Mouse (Mus musculus) liver, embryonic 14.5 days (tissue): Measurements from ENCODE around the gene Rragc. TPM values are rescaled to one million over a fixed set of nuclear protein-coding genes. Genes with fewer than 3 reads are reported as not detected.
A peak's percentile ranks its signal among the peaks of the same experiment; 100 is the strongest.

Experiments used
- ATAC-seq: fragments of 200-750 bp; cut with Nextera tagmentation; 2 replicates; pipeline ENCODE4 v1.8.0; 2017; ENCODE audit warnings: moderate number of reproducible peaks, mild to moderate bottlenecking, moderate library complexity; ENCODE audit not compliant: insufficient read depth
- DNase-seq, 3 experiments: peaks; one replicate each; pipeline ENCODE4 v3.0.0-alpha.2; 2012 to 2013; ENCODE audit warnings: low read depth in 3 of 3, low spot score in 3 of 3
- H3K27ac ChIP-seq: fragments of 300-500 bp; sonication (generic); 2 replicates; pipeline ENCODE4 v1.5.1; 2014; ENCODE audit warnings: moderate library complexity, mild to moderate bottlenecking, control low read depth, inconsistent platforms
- H3K27me3 ChIP-seq: fragments of 300-500 bp; sonication (generic); 2 replicates; pipeline ENCODE4 v1.6.1; 2014; ENCODE audit warnings: mild to moderate bottlenecking, low read length, moderate library complexity; ENCODE audit not compliant: control insufficient read depth, insufficient read depth
- H3K36me3 ChIP-seq: fragments of 300-500 bp; sonication (generic); replicated peaks from 2 replicates; pipeline ENCODE4 v1.6.1; 2014; ENCODE audit warnings: low read depth; ENCODE audit not compliant: control insufficient read depth, insufficient read depth
- H3K4me1 ChIP-seq, 2 experiments: fragments of 200-500 bp in 1 of 2; fragments of 300-500 bp in 1 of 2; sonication (generic) in 1 of 2; replicated peaks; 2 replicates each; pipeline ENCODE4 v1.6.1; 2012 to 2014; ENCODE audit warnings: antibody characterized with exemption in 1 of 2, inconsistent platforms in 1 of 2, low read length in 1 of 2; ENCODE audit not compliant: control insufficient read depth in 2 of 2, insufficient read depth in 2 of 2
- H3K4me2 ChIP-seq: fragments of 300-500 bp; sonication (generic); 2 replicates; pipeline ENCODE4 v1.6.1; 2014; ENCODE audit warnings: low read depth, mild to moderate bottlenecking, control low read depth, moderate library complexity
- H3K4me3 ChIP-seq, 2 experiments: fragments of 200-500 bp in 1 of 2; fragments of 300-500 bp in 1 of 2; sonication (generic) in 1 of 2; 2 replicates each; pipeline ENCODE4 v1.5.1; 2012 to 2014; ENCODE audit warnings: low read depth in 2 of 2, low read length in 2 of 2, mild to moderate bottlenecking in 2 of 2, control low read depth in 1 of 2, inconsistent platforms in 1 of 2, moderate library complexity in 1 of 2; ENCODE audit not compliant: insufficient read depth in 1 of 2
- H3K9ac ChIP-seq: fragments of 300-500 bp; sonication (generic); replicated peaks from 2 replicates; pipeline ENCODE4 v1.6.1; 2014; ENCODE audit warnings: mild to moderate bottlenecking, control low read depth, moderate library complexity
- H3K9me3 ChIP-seq: fragments of 300-500 bp; sonication (generic); 2 replicates; pipeline ENCODE4 v1.6.1; 2016; ENCODE audit warnings: low read length, mixed read lengths; ENCODE audit not compliant: control insufficient read depth
- CTCF ChIP-seq: IDR thresholded peaks from 2 replicates; pipeline ENCODE4 v1.5.1; 2016; ENCODE audit warnings: antibody characterized with exemption, low read depth, control low read depth
- EP300 ChIP-seq: IDR thresholded peaks from 2 replicates; pipeline ENCODE4 v1.6.1; 2016; ENCODE audit warnings: antibody characterized with exemption, low read depth
- WGBS: fragments of 180-500 bp; shearing (Covaris S2); extraction: QIAGEN DNeasy Blood & Tissue Kit; methylation state at CpG from one replicate; pipeline ENCODE4 v1.1.7; 2014; ENCODE audit not compliant: insufficient replicate concordance; 5-methylcytosine and 5-hydroxymethylcytosine counted together
- polyA plus RNA-seq, 2 experiments: library from polyadenylated mRNA; depleted of rRNA in 1 of 2; stranded (reverse) in 1 of 2; unstranded in 1 of 2; fragments of >200 nt; fragmentation: Nextera tagmentation in 1 of 2; extraction: Ambion mirVana in 1 of 2; gene quantifications; 2 replicates each; pipeline versions ENCODE4 v1.2.1 to v1.2.3; 2012 to 2014

The Rragc gene
- polyA plus RNA-seq, 2 experiments = 17.4 to 18.4 TPM

- Histone ChIP-seq H3K27ac (no peak overlapping the region), H3K27me3 (no peaks in the 10 kb centered on the region), H3K4me1 (peaks cover 0 to 4% of the 10 kb centered on the region in 2 experiments; a peak in 2 of 4 replicates), H3K4me3 (no peak overlapping the region), H3K9ac (no peak overlapping the region), H3K4me2 (no peak overlapping the region), H3K9me3 (no peaks in the 10 kb centered on the region), H3K36me3 (no peaks in the 10 kb centered on the region)
- TF ChIP-seq CTCF = peak; percentile 66
- TF ChIP-seq EP300 = no peak
- ATAC-seq = no peak
- DNase-seq = no peak
- 54% methylated on average over 4 of the region's 4 CpGs for WGBS
Measured at GRCm38 (mm10) chr4:123971059-123971458, 53.8 kb downstream of the Rragc start.

GRCm38 (mm10) chr4:123972423-123973049 lies 55.3 kb downstream of the Rragc start:
- 13% methylated on average over 29 of the region's 29 CpGs for WGBS
- no peak for TF ChIP-seq CTCF
- no peak for TF ChIP-seq EP300
- Histone ChIP-seq H3K27me3 (no peaks in the 10 kb centered on the region), H3K4me3 (no peak overlapping the region), H3K9me3 (no peaks in the 10 kb centered on the region), H3K27ac (no peak overlapping the region), H3K9ac (no peak overlapping the region), H3K36me3 (no peaks in the 10 kb centered on the region), H3K4me2 (peak overlapping the region; percentile 31), H3K4me1 (peaks cover 0 to 4% of the 10 kb centered on the region in 2 experiments; a peak in 2 of 4 replicates)
- DNase-seq = no peak
- peak; percentile 26; the same call in 1 of the 2 replicates for ATAC-seq

DNA sequence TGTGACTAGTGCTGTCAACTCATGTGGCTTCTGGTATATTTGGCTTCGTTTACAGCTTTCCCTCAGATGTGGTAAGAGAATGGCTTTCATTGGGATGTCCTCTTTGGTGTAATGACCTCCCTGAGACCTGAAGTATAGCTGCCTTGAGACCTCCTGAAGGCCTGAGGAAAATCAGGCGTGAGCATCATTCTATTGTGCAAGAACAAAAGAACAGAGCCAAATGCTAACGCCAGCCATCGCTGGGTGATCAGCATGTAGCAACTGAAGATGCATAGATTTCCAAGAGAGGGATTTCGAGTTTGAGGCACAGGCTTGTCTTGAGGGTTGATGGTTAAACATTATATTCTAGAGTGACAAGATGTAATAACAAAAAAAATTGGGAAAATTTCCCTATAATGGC lies 64.9 kb downstream of the Rragc start:
- WGBS = 45% methylated on average over 5 of the region's 5 CpGs

More for the DNA sequence above, 64.9 kb downstream of the Rragc start:
- no peaks in the 10 kb centered on the region for H3K36me3 ChIP-seq
- H3K27me3 ChIP-seq = no peaks in the 10 kb centered on the region
- H3K9me3 ChIP-seq = no peaks in the 10 kb centered on the region
- H3K27ac ChIP-seq = no peak overlapping the region
- ATAC-seq (no peak), DNase-seq (no peak)
- H3K4me1 ChIP-seq = no peaks in the 10 kb centered on the region
- no peak for TF ChIP-seq CTCF
- no peak overlapping the region for H3K4me2 ChIP-seq
- no peak overlapping the region for H3K9ac ChIP-seq
- H3K4me3 ChIP-seq = no peak overlapping the region

Other genes with a start within 250 kb of the Rragc start
- 12.2 and 15.1 TPM in 2 replicates for gene Macf1, start 233.1 kb upstream of the Rragc start, polyA plus RNA-seq (2012; rRNA removed)
- gene Macf1, start 233.1 kb upstream of the Rragc start, polyA plus RNA-seq (2014; fragmentation: Nextera tagmentation; extraction: Ambion mirVana) = 12.9 and 13.4 TPM in 2 replicates
- 65.8 and 108 TPM in 2 replicates for gene Ndufs5, start 199.2 kb upstream of the Rragc start, polyA plus RNA-seq (2012; rRNA removed)
- 188 and 189 TPM in 2 replicates for gene Ndufs5, start 199.2 kb upstream of the Rragc start, polyA plus RNA-seq (2014; fragmentation: Nextera tagmentation; extraction: Ambion mirVana)
- gene Akirin1, start 167.1 kb upstream of the Rragc start, polyA plus RNA-seq (2012; rRNA removed) = 11.1 and 15.6 TPM in 2 replicates
- gene Akirin1, start 167.1 kb upstream of the Rragc start, polyA plus RNA-seq (2014; fragmentation: Nextera tagmentation; extraction: Ambion mirVana) = 24.5 and 25.5 TPM in 2 replicates
- gene Rhbdl2, start 129.6 kb upstream of the Rragc start, polyA plus RNA-seq (2012; rRNA removed) = not detected in 2 replicates
- not detected in 2 replicates for gene Rhbdl2, start 129.6 kb upstream of the Rragc start, polyA plus RNA-seq (2014; fragmentation: Nextera tagmentation; extraction: Ambion mirVana)
- gene 4933427I04Rik, start 57.8 kb upstream of the Rragc start, polyA plus RNA-seq (2012; rRNA removed) = not detected in 2 replicates
- gene 4933427I04Rik, start 57.8 kb upstream of the Rragc start, polyA plus RNA-seq (2014; fragmentation: Nextera tagmentation; extraction: Ambion mirVana) = not detected in 2 replicates
- 16.3 and 34.1 TPM in 2 replicates for gene Mycbp, start 12.6 kb upstream of the Rragc start, polyA plus RNA-seq (2012; rRNA removed)
- gene Mycbp, start 12.6 kb upstream of the Rragc start, polyA plus RNA-seq (2014; fragmentation: Nextera tagmentation; extraction: Ambion mirVana) = 61.0 and 65.8 TPM in 2 replicates
- not detected in 2 replicates for gene 4930535I16Rik, start 576 bp downstream of the Rragc start, polyA plus RNA-seq (2012; rRNA removed)
- not detected in 2 replicates for gene 4930535I16Rik, start 576 bp downstream of the Rragc start, polyA plus RNA-seq (2014; fragmentation: Nextera tagmentation; extraction: Ambion mirVana)